Mouse (Mus musculus): ENCODE measurements around the gene Ubtd1. TPM values are rescaled to one million over a fixed set of nuclear protein-coding genes. Genes with fewer than 3 reads are reported as not detected.
"Not testable (repeated sequence)": the region's sequence is repeated elsewhere in the genome, so short reads cannot be mapped to it uniquely, and the experiment has no call there.

Gene Ubtd1
- total RNA-seq, 1 experiment from 2014 or later = 10.0 TPM

DNA sequence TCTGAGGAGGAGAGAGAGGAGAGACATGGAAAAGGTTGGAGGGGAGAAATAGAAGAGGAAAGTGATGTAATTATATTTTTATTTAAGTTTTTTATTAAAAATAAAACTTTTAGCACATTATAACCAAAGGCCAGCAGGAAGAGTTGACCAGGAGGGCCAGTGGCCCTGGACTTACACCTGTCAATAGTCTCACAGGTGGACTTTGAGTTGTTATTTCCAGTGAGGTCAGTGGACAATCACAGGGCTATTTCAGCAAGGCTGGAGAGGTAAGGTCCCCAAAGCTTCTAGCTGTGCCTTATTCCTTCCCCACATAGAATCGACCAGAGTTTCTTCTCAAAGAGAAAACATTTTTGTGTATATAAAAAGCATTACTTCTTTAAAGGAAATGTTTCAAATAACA is 68.7 kb downstream of the Ubtd1 start:
- ATAC-seq (replicated peaks; ENCODE audit: insufficient number of reproducible peaks, low FRiP score, low TSS enrichment, poor library complexity, severe bottlenecking) = no peak

DNA sequence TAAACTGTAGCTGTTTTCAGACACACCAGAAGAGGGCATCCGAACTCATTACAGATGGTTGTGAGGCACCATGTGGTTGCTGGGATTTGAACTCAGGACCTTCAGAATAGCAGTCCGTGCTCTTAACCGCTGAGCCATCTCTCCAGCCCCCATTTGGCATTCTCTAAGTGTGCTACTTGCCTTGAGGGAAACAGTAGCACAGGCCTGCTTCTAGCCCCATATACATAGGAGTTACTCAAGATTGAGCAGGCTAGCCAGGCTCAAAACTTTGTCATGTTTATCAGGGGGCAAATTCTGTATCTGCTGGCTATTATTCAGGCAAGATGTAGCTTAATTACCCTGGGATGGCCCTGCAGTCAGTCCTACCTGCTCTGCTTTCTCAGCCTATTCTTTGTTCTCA is 69.8 kb downstream of the Ubtd1 start:
- ATAC-seq (replicated peaks; ENCODE audit: insufficient number of reproducible peaks, low FRiP score, low TSS enrichment, poor library complexity, severe bottlenecking) = no peak

DNA sequence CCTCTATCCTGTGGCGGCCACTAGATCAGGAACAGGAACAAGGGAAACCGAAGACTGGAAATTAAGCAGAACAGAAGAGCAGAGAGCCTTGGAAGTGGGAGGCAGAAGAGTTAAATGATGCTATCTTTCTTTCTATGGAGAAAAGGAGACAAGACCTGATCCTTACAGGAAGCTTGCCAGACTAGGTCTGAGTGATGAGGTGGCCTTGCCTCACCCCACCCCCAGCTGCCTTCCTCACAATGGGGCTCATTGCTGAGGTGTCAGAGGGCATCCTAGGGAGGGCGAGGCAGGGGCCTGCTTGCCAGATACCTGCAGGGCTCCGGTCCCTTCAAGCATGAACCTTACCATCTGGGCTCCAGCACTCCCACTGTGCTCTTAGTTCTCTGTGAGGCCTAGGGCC is 70.4 kb downstream of the Ubtd1 start, which contains the start of gene 4933411K16Rik:
Gene 4933411K16Rik (plus strand): TSS at position 301 of the 400 bp plus-strand sequence.
- no peak for ATAC-seq (replicated peaks; ENCODE audit: insufficient number of reproducible peaks, low FRiP score, low TSS enrichment, poor library complexity, severe bottlenecking)

DNA sequence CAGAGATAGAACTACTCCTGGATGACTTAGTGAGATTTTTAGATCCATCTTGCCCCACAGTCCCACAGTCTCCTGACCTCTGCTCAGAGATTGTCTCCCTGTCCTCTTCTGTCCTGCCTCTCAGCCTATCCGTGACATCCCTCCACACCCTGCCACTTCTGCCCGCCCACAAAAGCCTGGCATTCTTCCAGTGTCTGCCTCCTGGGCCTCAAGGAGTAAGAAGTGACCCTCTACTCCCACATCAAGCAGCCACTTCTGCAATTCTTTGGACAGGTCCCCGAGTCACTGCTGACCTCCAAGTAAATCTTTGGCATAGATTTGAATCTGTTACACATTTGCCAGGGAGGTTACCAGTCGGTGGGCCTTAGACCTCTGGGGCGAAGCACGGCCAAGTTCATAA is 72.7 kb downstream of the Ubtd1 start:
- no peak for ATAC-seq (replicated peaks; ENCODE audit: insufficient number of reproducible peaks, low FRiP score, low TSS enrichment, poor library complexity, severe bottlenecking)

DNA sequence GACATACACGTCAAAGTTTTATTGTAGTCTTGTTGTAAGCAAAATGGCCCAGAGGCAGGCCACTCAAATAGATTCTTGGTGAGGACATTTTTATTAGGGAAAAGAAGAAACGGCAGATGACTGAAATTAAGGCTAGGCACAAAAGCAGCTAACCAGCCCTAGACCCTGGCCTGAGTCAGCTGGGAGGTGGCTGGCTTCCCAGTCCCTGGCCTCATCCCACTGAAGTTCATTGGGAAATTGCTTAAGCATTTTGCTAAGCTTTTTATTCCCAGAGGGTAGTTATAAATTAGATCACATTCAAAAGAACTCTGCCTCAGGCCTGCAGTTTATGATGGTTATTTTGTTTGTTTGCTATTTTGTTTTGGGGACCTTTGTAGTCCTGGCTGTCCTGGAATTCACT is 74.3 kb downstream of the Ubtd1 start:
- no peak for ATAC-seq (replicated peaks; ENCODE audit: insufficient number of reproducible peaks, low FRiP score, low TSS enrichment, poor library complexity, severe bottlenecking)

DNA sequence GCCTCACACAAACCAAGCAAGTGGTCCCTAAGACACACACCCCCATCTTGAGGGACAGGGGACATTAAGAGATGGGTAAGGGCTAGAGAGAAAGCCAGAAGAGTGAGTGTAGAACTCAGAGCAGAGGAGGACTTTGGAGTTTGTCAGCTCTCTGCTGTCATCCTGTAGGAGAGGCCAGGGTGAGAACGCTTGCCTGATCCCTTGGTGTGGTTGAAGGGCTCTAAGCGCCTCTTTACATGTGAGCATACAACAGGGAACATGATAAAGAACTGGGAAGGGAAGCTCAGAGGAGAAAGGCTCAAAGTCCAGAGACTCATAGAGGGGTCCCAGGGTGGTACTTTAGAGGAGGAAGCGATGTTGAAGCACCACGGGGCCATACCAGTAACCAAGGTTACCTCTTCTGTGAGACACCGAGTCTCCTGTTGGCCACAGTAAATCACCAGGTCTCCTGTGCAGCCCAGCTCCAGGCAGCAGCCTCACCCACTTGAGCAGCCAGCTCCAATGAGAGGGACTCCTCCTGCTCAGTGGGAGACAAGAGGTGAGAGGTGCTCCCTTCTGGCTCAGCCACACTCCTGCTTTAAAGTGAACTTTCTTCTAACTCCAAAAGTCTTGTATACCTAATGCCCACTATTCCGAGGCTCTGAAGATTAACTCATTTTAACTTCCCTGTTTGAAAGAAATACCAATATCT is 75.3 kb downstream of the Ubtd1 start:
- no peak for ATAC-seq (replicated peaks; ENCODE audit: insufficient number of reproducible peaks, low FRiP score, low TSS enrichment, poor library complexity, severe bottlenecking)

DNA sequence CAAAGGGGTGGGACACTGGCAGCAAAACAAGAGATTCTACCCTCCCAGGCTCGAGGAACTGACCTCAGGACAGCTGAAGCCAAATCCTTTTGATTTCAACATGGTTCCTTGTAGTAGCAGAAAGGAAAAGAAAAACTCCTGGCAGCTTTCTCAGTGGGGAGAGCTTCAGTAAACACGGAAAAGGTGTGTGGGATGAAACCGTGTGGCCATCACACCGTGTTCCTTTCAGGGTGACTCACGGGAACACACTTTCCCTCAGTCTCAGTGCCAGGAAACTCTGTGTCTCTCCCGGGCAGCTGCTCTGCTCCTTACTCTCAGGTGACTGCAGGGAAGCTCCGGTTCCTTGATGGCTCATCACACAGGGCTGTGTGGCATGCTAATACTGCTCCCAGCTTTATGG is 76.9 kb downstream of the Ubtd1 start:
- no peak for ATAC-seq (replicated peaks; ENCODE audit: insufficient number of reproducible peaks, low FRiP score, low TSS enrichment, poor library complexity, severe bottlenecking)

DNA sequence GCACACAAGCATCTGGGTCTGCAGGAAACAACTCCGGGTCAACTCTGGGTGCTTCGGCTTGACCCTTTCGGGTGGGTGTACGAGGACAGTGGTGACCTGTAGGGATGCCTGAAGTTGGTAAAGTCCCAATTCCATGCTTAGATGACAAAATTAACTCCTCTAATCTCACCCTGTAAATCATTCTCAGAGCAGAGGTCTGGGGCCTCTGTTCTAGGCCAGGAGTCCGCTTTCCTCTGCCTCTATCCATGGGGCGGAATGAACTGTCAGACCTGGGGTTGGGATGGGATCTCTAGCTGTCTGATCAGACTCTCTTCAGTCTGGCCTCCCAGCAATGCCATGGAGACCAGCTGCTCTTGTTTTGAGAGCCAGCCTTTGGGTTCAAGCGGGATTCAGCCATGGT is 79.9 kb downstream of the Ubtd1 start:
- no peak for ATAC-seq (replicated peaks; ENCODE audit: insufficient number of reproducible peaks, low FRiP score, low TSS enrichment, poor library complexity, severe bottlenecking)

DNA sequence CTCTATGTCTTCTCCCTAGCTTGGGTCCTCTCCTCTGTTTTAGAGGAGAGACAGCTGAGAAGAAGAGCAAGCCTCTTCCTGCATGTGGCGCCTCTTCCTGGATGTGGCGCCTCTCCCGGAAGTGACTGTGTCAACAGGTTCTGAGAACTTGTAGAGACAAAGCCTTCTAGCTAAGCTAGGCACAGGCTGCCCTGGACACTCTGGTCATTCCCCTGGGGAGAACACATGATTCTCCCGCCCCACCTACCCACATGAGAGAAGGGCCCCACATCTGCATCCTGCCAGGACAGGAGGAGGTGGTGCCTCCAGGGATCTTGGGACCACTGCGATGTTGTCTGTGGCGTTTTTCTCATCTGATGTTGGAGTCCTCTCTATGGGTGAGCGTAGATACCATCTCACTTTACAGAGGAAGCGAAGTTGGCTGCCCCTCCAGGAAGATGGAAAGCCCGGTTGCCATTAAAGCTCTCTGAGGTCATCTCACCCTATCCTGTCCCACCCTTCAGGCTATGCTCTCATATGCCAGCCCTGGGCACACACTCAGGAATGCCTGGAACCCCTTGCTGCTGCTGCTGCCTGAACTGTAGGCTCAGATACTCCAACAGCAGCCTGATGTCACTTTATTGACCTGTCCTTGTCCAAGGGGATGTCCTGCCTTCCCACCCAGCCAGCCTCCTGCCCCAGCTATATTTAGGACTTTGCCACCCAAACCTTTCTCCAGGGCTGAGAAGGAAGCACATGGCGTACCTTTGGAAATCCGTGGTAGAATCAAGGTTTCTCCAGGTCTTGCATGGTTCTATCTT is 87.1 kb downstream of the Ubtd1 start:
- no peak for ATAC-seq (replicated peaks; ENCODE audit: insufficient number of reproducible peaks, low FRiP score, low TSS enrichment, poor library complexity, severe bottlenecking)

DNA sequence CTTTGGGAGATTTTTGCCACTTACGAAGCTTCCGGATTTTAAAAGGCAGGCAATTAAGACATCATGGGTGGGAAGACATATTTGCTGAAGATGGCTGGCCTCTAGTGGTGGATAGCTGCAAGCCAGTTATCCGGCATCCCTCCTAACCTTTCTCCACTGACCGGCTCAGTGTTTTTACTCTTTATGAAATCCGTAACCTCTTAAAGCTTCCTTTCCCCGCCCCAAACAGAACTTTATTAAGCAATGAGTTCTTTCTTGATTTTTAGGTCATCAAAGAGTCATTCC is 87.6 kb downstream of the Ubtd1 start:
- ATAC-seq (replicated peaks; ENCODE audit: insufficient number of reproducible peaks, low FRiP score, low TSS enrichment, poor library complexity, severe bottlenecking) = no peak

DNA sequence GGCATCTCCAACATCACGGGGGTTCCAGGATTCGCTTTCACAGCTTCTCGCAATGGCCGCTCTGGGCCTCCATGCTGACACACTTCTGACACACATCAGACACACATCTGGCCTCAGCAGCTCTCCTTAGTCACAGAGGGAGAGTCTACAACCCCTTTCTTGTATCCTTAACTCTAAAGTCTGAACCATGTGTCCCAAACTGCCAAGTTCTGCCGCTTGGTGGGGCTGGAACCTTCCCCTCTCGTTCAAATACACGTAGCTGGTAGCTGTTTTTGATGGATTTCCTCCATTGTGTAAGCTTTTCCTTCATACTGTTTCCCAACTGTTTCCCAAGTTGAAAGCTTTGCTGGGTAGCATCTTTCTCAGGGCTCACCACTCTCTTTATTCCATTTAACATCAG is 89.7 kb downstream of the Ubtd1 start:
- no peak for ATAC-seq (replicated peaks; ENCODE audit: insufficient number of reproducible peaks, low FRiP score, low TSS enrichment, poor library complexity, severe bottlenecking)

DNA sequence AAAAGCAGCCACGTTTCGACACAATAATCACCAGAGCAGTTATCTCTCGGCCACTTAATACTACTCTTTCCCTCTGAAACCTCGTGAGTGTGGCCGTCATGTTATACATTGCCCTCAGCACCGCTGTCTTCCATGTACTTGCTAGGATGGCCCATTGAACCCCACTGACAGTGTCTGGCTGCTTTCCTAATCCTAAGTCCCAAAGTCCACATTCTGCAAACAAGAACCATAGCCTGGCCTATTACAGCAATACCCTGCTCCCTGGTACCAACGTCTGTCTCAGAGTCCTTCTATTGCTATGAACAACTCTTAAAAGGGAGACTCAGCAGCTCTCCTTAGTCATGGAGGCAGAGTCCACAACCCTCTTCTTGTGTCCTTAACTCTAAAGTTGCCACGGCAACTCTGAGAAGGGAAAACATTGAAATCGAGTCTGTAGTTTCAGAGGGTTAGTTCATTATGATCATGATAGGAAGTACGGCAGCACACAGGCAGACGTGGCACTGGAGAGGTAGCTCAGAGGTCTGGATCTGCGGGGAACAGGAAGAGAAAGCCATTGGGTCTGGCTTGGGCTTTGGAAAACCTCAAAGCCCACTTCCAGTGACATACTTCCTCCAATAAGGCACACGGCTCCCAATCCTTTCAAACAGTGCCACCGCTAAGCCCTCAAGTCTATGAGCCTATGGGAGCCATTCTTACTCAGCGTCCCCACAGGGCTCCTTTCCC is 90.5 kb downstream of the Ubtd1 start:
- ATAC-seq (replicated peaks; ENCODE audit: insufficient number of reproducible peaks, low FRiP score, low TSS enrichment, poor library complexity, severe bottlenecking) = no peak

DNA sequence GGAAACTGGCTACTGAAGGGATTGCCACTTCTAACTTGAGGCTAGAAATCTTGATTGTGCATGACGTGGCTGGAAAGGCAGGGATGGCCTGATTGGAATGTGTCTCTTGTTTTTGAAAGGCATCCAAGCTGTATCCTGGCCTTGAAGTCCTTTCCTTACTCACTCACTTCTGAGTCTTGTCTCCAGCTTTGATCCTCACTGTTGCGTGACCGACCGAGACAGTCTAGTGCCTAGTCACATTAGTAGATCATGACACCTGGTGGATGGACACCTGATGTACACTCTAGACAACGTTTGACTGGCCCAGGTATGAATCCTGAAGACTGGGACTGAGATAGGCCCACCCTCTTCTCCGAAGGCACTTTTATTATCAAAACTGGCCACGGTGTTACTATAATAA is 91.2 kb downstream of the Ubtd1 start:
- ATAC-seq (replicated peaks; ENCODE audit: insufficient number of reproducible peaks, low FRiP score, low TSS enrichment, poor library complexity, severe bottlenecking) = no peak

DNA sequence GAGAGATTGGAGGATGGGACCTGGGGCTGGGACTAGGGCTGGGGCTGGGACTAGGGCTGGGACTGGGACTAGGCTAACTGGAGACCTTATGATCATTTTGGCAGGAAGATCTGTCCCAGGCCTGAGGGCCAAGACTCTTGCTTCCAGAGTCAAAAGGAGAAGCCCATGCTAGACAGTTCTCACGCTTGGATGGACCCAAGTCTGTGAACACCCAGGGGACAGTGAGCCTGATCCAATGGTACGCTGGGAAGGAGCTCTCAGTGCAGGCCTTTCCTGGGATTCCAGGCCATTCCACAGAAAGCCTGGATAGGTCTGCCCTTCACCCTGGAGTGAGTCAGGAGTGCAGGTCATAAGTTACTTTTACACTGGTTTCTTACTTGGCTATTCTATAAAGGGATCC is 93.5 kb downstream of the Ubtd1 start:
- no peak for ATAC-seq (replicated peaks; ENCODE audit: insufficient number of reproducible peaks, low FRiP score, low TSS enrichment, poor library complexity, severe bottlenecking)

DNA sequence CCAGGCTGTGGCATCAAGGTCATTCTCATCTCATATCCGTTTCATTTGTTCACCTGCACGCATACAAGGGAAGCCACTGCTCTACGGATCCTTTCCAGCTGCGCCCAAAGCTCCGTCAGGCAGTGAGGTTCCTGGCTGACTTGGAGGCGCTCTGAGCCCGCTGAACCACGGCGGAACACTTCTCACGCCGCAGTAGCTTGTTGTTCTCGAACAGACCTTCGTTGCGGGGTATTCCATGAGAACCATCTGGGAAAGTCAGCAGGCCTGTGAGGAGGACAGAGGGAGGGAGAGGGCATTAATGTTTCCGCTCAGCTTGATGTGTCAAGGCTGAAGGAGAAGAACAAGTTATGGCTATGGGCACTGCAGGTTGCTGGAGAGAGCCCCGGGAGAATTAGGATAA is 94.4 kb downstream of the Ubtd1 start:
- no peak for ATAC-seq (replicated peaks; ENCODE audit: insufficient number of reproducible peaks, low FRiP score, low TSS enrichment, poor library complexity, severe bottlenecking)

DNA sequence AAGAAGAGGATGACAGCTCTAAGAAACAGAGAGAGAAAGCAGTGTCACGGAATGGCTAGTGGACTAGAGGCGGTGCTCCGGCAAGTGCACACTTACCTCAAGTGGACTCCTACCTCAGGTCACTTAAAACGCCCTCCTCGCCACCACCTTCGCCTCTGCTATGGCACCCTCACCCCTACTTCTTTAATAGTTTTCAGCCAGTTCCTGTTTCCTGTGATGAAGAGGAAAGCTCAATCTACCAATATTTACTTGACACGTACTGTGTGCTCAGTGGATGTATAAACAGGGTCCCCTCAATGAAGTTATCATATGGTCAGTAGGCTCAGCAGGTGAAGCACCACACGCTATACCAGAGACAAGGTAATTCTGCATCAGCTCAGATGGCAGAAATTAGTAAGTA is 97.0 kb downstream of the Ubtd1 start:
- no peak for ATAC-seq (replicated peaks; ENCODE audit: insufficient number of reproducible peaks, low FRiP score, low TSS enrichment, poor library complexity, severe bottlenecking)

DNA sequence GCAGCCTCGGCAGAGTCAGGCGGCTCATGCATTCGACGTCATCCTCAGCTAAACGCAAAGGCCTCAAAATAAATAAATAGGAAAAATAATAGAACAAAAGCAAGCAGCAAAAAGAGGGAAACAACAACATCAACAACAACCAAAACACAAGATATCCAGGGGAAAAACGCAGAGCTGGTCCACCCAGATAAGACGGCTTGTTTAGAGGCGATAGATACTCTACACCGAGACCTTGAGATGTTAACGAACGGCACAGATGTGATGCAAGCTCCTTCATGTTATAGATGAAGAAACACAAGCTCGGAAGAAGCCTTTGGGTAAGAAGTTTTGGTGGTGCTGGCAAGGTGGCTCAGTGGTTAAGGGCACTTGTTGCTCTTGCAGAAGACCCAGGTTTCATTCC is 97.4 kb downstream of the Ubtd1 start:
- no peak for ATAC-seq (replicated peaks; ENCODE audit: insufficient number of reproducible peaks, low FRiP score, low TSS enrichment, poor library complexity, severe bottlenecking)

DNA sequence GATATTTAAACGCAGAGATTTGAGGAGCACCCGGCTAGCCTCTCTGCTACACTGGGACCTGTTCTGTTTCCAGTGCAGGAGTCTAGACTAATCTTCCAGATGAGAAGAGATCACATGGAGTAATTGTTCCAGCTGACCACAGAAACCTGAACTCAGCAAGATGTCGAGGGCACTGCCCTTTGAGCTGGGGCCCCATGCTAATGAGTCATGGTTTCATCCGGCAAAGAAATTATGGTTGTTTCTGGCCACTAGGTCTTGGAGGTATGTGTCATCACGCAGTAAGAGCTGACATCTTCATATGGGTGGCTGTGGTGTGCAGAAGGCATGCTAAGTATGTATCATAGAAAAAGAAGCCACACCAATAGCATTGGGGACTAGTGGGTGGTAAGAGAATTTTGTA is 98.4 kb downstream of the Ubtd1 start:
- no peak for ATAC-seq (replicated peaks; ENCODE audit: insufficient number of reproducible peaks, low FRiP score, low TSS enrichment, poor library complexity, severe bottlenecking)

DNA sequence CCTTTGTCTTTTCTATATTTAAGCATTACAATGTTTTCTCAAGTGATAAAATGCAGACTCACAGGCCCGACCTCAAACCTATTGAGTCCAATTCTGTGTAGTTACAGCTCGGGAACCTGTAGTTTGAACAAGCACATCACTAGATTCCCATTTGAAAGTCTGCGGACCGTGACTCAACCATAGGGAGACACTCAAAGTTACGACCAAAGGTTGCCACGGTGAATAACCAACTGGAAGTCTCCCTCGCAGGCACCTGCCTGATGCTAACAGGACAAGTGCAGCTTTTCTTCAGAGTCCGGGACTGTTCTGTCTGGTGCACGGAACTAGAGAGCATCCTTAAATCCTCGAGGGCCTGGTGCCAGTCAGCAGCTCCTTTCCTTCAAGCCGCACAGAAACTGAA is 98.9 kb downstream of the Ubtd1 start:
- ATAC-seq (replicated peaks; ENCODE audit: insufficient number of reproducible peaks, low FRiP score, low TSS enrichment, poor library complexity, severe bottlenecking) = no peak

DNA sequence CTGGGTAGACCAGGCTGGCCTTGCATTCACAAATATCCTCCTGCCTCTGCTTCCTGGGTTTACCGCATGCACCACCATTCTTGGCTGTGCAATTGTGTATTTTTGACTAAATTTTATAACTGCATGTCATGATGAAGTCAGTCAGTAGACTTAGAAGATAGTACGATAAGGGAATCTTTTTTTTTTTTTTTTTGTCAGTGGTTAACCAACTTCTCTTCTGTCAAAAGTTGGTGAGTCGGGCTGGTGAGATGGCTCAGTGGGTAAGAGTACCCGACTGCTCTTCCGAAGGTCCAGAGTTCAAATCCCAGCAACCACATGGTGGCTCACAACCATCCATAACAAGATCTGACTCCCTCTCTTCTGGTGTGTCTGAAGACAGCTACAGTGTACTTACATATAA is 100.0 kb downstream of the Ubtd1 start:
- ATAC-seq (replicated peaks; ENCODE audit: insufficient number of reproducible peaks, low FRiP score, low TSS enrichment, poor library complexity, severe bottlenecking) = not testable (repeated sequence)

Data from monocyte, adult 5-6 weeks (primary cell).